ENCODE assay signal across 8 mouse cellular contexts in the genomic region with DNA sequence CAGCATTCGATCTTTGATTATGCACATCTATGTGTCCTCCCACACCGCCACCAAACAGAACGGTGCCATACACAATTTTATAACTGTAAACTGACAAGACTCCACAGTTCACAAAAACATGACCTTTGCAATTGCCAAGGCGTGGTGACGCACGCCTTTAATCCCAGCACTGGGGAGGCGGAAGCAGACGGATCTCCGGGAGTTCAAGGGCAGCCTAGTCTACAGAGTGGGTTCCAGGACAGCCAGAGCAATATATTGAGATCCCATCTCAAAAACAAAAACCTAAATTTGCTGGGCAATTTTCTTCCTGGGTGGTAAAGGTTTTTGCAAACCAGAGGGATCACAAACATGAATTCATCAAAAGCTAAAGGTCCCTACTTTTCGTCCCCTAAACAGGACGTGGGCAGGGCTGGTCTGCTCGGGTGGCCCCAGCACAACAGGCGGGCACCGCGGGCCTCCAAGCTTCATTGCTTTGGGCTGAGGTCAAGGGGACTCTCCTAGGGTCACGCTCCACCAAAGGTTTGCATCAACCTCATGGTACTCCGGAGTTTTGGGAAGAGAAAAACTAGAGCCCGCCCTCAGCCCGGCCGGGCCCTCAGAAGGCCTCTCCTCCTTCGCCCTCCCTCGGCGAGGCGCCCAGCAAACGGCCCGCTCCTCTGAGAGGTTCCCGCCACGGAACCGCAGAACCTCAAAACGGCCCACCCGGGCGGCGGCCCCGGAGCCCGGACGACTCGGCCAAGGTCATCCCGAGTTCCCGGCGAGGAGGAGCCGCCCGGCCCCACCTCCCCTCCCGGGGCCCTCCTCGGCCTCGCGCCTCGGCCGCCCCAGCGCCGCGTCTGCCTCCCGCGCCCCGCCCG. TPM values are rescaled to one million over a fixed set of nuclear protein-coding genes. Genes with fewer than 3 reads are reported as not detected.
DNase-seq lines count a peak whose midpoint lies in the region; ATAC-seq and TF ChIP-seq lines count a peak whose summit lies in the region.

No protein-coding gene starts in this region.

- WGBS in cerebellum, adult 2 months = 2% methylated on average over 53 of the region's 55 CpGs
- WGBS in intestine, embryonic 14.5 days = 4% methylated on average over 45 of the region's 55 CpGs
- WGBS in liver, adult 2 months = under 1% methylated on average over 54 of the region's 55 CpGs
- 5% methylated on average over 51 of the region's 55 CpGs for WGBS in midbrain, embryonic 16.5 days

- TF ChIP-seq EP300 in ES-Bruce4 (IDR thresholded peaks at IDR 0.05; ENCODE audit: insufficient read depth, low read depth, low read length) = no peak

- peak; percentile 85 for ATAC-seq in intestine, embryonic 14.5 days (replicated peaks; ENCODE audit: low FRiP score, low TSS enrichment, low read depth)
- peak; percentile 79 for ATAC-seq in midbrain, embryonic 16.5 days

- peaks cover 19% of the 10 kb centered on the region for H3K36me3 ChIP-seq in ES-Bruce4 (ENCODE audit: control insufficient read depth, insufficient read depth, low read length, poor library complexity, severe bottlenecking)
- H3K36me3 ChIP-seq in intestine, embryonic 14.5 days (ENCODE audit: control insufficient read depth, insufficient read depth, low read length) = peaks cover 22% of the 10 kb centered on the region
- peaks cover 16% of the 10 kb centered on the region for H3K36me3 ChIP-seq in liver, adult 2 months (ENCODE audit: control insufficient read depth, insufficient read depth, low read length)
- 0 out of 2 replicates have a peak, but pooled peaks cover 4% of the 10 kb centered on the region for H3K36me3 ChIP-seq in midbrain, embryonic 16.5 days (ENCODE audit: control insufficient read depth, insufficient read depth, low read length)

- H3K9me3 ChIP-seq in ES-Bruce4 (replicated peaks; ENCODE audit: control insufficient read depth, insufficient read depth, low read length, poor library complexity, severe bottlenecking) = no peaks in the 10 kb centered on the region
- no peaks in the 10 kb centered on the region for H3K9me3 ChIP-seq in intestine, embryonic 14.5 days (ENCODE audit: control insufficient read depth, low read length)
- no peaks in the 10 kb centered on the region for H3K9me3 ChIP-seq in midbrain, embryonic 16.5 days (replicated peaks; ENCODE audit: control insufficient read depth, low read length, poor library complexity, severe bottlenecking)

- H3K4me3 ChIP-seq in ES-Bruce4 (ENCODE audit: low read depth, low read length) = peak overlapping the region; percentile 96
- H3K4me3 ChIP-seq in cerebellum, adult 2 months (replicated peaks; ENCODE audit: insufficient read depth, low read depth, low read length) = peak overlapping the region; percentile 87
- peak overlapping the region; percentile 81 for H3K4me3 ChIP-seq in intestine, embryonic 14.5 days (ENCODE audit: low read depth, low read length)
- H3K4me3 ChIP-seq in liver, adult 2 months (ENCODE audit: insufficient read depth, low read depth, low read length) = peak overlapping the region; percentile 98
- H3K4me3 ChIP-seq in midbrain, embryonic 16.5 days (ENCODE audit: low read depth, low read length) = peak overlapping the region; percentile 89

- peak overlapping the region; percentile 84 for H3K4me2 ChIP-seq in intestine, embryonic 14.5 days (ENCODE audit: low read length)
- H3K4me2 ChIP-seq in midbrain, embryonic 16.5 days (ENCODE audit: low read length) = peak overlapping the region; percentile 75

- H3K27me3 ChIP-seq in ES-Bruce4 (ENCODE audit: control insufficient read depth, insufficient read depth, low read length, poor library complexity, severe bottlenecking) = no peaks in the 10 kb centered on the region
- H3K27me3 ChIP-seq in cerebellum, adult 2 months (ENCODE audit: control insufficient read depth, insufficient read depth, low read length) = no peaks in the 10 kb centered on the region
- H3K27me3 ChIP-seq in intestine, embryonic 14.5 days (replicated peaks; ENCODE audit: control insufficient read depth, insufficient read depth, low read length) = no peaks in the 10 kb centered on the region
- no peaks in the 10 kb centered on the region for H3K27me3 ChIP-seq in liver, adult 2 months (ENCODE audit: control insufficient read depth, insufficient read depth, low read length)
- H3K27me3 ChIP-seq in midbrain, embryonic 16.5 days (ENCODE audit: control insufficient read depth, insufficient read depth, low read depth, low read length) = no peaks in the 10 kb centered on the region

- no peak overlapping the region for H3K27ac ChIP-seq in ES-Bruce4 (ENCODE audit: insufficient read depth, low read length)
- H3K27ac ChIP-seq in cerebellum, adult 2 months (ENCODE audit: insufficient read depth, low read length) = no peak overlapping the region
- peak overlapping the region; percentile 66 for H3K27ac ChIP-seq in intestine, embryonic 14.5 days (ENCODE audit: low read depth)
- H3K27ac ChIP-seq in liver, adult 2 months (replicated peaks; ENCODE audit: insufficient read depth, low read depth, low read length) = peak overlapping the region; percentile 93
- peak overlapping the region; percentile 73 for H3K27ac ChIP-seq in midbrain, embryonic 16.5 days (ENCODE audit: low read length)

- H3K4me1 ChIP-seq in ES-Bruce4 (ENCODE audit: control insufficient read depth, insufficient read depth, low read length) = no peaks in the 10 kb centered on the region
- H3K4me1 ChIP-seq in cerebellum, adult 2 months (ENCODE audit: control insufficient read depth, insufficient read depth, low read length) = peaks cover 15% of the 10 kb centered on the region
- H3K4me1 ChIP-seq in intestine, embryonic 14.5 days (replicated peaks; ENCODE audit: control insufficient read depth, insufficient read depth, low read length) = peaks cover 7% of the 10 kb centered on the region
- H3K4me1 ChIP-seq in liver, adult 2 months (ENCODE audit: control insufficient read depth, insufficient read depth, low read length) = peaks cover 17% of the 10 kb centered on the region
- peaks cover 10% of the 10 kb centered on the region for H3K4me1 ChIP-seq in midbrain, embryonic 16.5 days (ENCODE audit: control insufficient read depth, insufficient read depth, low read length)

- H3K79me2 ChIP-seq in liver, adult 2 months (ENCODE audit: control insufficient read depth, insufficient read depth, low read length) = peaks cover 33% of the 10 kb centered on the region; the same call in 1 of the 2 replicates

- peak; percentile 65 for DNase-seq in 3134 (ENCODE audit: extremely low read depth, insufficient read length, low spot score)
- peak in 1 of 2 experiments; percentile 68 for DNase-seq in cerebellum, adult 2 months
- DNase-seq in gastrocnemius, postnatal 10 days = peak; percentile 70
- DNase-seq in intestine, embryonic 14.5 days (ENCODE audit: low spot score) = no peak
- DNase-seq in liver, adult 2 months (ENCODE audit: extremely low read depth, low read depth, low spot score) = peak; percentile 77
- peak; percentile 42 for DNase-seq in thymus, postnatal 25 days

- no peak for TF ChIP-seq CTCF in ES-Bruce4 (IDR thresholded peaks at IDR 0.05; ENCODE audit: low read depth, low read length)
- TF ChIP-seq CTCF in cerebellum, adult 2 months (IDR thresholded peaks at IDR 0.05; ENCODE audit: borderline replicate concordance, insufficient read depth, low read depth, low read length) = no peak
- no peak for TF ChIP-seq CTCF in liver, adult 2 months (IDR thresholded peaks at IDR 0.05; ENCODE audit: low read depth, low read length)

- no peak for TF ChIP-seq POLR2A in ES-Bruce4 (IDR thresholded peaks at IDR 0.05; ENCODE audit: insufficient read depth, low read length)
- no peak for TF ChIP-seq POLR2A in cerebellum, adult 2 months (IDR thresholded peaks at IDR 0.05; ENCODE audit: borderline replicate concordance, insufficient read depth, low read length)
- TF ChIP-seq POLR2A in liver, adult 2 months (IDR thresholded peaks at IDR 0.05; ENCODE audit: extremely low read depth, insufficient read depth, low read length) = no peak

- peak overlapping the region; percentile 95 for H3K9ac ChIP-seq in ES-Bruce4 (ENCODE audit: low read depth, poor library complexity, severe bottlenecking)
- H3K9ac ChIP-seq in intestine, embryonic 14.5 days (ENCODE audit: low read length) = peak overlapping the region; percentile 87
- H3K9ac ChIP-seq in liver, adult 2 months (ENCODE audit: low read depth, low read length) = peak overlapping the region; percentile 99
- H3K9ac ChIP-seq in midbrain, embryonic 16.5 days (ENCODE audit: low read depth, low read length) = peak overlapping the region; percentile 92

RNA-seq across cellular contexts. Expression of a gene that starts 0.6 kb away (rescaled TPM):
- 48.2 and 48.4 TPM in 2 replicates for polyA plus RNA-seq in ES-Bruce4 (2011; ENCODE audit: insufficient read depth, insufficient read length, low read depth, missing spikeins)
- polyA plus RNA-seq in cerebellum, adult 2 months (2012; rRNA removed) = 72.1 and 75.5 TPM in 2 replicates
- 10 to 100 TPM; 28.4 to 36.9 TPM for total RNA-seq in gastrocnemius, postnatal 10 days (2021)
- polyA plus RNA-seq in intestine, embryonic 14.5 days (2014; fragmentation: Nextera tagmentation; extraction: Ambion mirVana) = 41.4 and 45.9 TPM in 2 replicates
- 14.9 and 21.7 TPM in 2 replicates for total RNA-seq in liver, adult 2 months (2014; rRNA removed)
- polyA plus RNA-seq in liver, adult 2 months (2012; rRNA removed) = 20.8 and 25.4 TPM in 2 replicates
- polyA plus RNA-seq in midbrain, embryonic 16.5 days (2015; fragmentation: Nextera tagmentation; extraction: Ambion mirVana) = 41.5 and 46.0 TPM in 2 replicates

RNA-seq across cellular contexts. Expression of a gene that starts 3.8 kb away (rescaled TPM):
- not detected in 2 replicates for polyA plus RNA-seq in ES-Bruce4 (2011; ENCODE audit: insufficient read depth, insufficient read length, low read depth, missing spikeins)
- polyA plus RNA-seq in cerebellum, adult 2 months (2012; rRNA removed) = not detected in 2 replicates
- total RNA-seq in gastrocnemius, postnatal 10 days (2021) = not detected
- 0.78 and 0.91 TPM in 2 replicates for polyA plus RNA-seq in intestine, embryonic 14.5 days (2014; fragmentation: Nextera tagmentation; extraction: Ambion mirVana)
- not detected in 2 replicates for total RNA-seq in liver, adult 2 months (2014; rRNA removed)
- polyA plus RNA-seq in liver, adult 2 months (2012; rRNA removed) = not detected in 2 replicates
- polyA plus RNA-seq in midbrain, embryonic 16.5 days (2015; fragmentation: Nextera tagmentation; extraction: Ambion mirVana) = 2.9 TPM in 2 replicates

Comparison
In these comparisons a context has a peak if more than half of its experiments do, and no peak if none do; other contexts are left out.
1. H3K27ac ChIP-seq: peak in intestine, embryonic 14.5 days (single experiment), liver, adult 2 months (single experiment) and midbrain, embryonic 16.5 days (single experiment); none in ES-Bruce4 (single experiment) and cerebellum, adult 2 months (single experiment).
2. Peak in every context shown above with its lines, with median percentiles within 50 percentile points of each other: H3K4me3 ChIP-seq and H3K9ac ChIP-seq.